Mouse (Mus musculus) spleen, postnatal 4 days (tissue): ENCODE data around the gene Rrbp1.

Experiments used
- DNase-seq, 2 experiments: peaks; one replicate each; pipeline ENCODE4 v3.0.0; 2022; ENCODE audit warnings: low spot score in 2 of 2

Gene Rrbp1

DNA sequence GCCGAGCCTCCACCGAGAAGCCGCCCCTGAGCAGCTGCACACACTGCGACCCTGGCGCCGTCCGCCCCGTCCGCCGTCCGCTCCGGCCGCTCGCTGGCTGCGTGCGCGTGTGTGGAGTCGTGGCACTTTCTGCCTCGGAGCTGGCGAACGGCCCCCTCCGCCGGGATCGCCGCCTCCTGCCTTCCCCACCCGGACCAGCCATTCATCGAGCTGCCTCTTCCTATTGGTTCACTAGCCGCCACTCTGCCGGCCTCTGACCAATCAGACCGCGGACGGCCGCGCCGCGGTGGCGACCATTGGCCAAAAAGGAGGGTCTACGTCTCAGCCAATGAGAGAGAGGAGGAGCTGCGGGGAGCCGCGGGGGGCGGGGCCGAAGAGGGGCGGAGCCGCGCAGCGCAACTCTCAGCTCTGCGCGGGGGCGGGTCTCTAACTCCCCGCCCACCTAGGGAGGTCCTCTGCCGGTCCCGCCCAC lies at the start of gene Rrbp1:
Rrbp1 (minus strand) TSS at position 184 of the 472 bp plus-strand sequence.
- DNase-seq: peak; percentile 98 to 99

DNA sequence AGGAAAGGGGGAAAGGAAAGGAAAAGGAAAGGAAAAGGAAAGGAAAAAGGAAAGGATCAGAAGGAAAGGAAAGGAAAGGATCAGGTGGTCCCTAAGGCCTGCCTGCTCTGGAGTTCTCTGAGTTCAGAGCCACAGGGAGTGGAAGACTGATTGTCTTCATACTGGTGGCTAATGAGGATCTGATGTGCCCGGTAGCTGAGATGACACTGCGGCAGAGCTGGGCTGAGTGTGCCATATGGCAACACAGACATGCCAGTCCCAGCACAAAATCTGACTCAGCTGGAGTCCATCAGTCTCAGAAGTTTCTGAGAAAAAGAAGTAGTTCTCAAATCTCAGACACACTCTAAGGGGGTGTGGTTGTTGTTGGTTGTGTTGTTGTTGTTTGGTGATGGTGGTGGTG lies 46.7 kb upstream of the Rrbp1 start:
- no peak for DNase-seq

DNA sequence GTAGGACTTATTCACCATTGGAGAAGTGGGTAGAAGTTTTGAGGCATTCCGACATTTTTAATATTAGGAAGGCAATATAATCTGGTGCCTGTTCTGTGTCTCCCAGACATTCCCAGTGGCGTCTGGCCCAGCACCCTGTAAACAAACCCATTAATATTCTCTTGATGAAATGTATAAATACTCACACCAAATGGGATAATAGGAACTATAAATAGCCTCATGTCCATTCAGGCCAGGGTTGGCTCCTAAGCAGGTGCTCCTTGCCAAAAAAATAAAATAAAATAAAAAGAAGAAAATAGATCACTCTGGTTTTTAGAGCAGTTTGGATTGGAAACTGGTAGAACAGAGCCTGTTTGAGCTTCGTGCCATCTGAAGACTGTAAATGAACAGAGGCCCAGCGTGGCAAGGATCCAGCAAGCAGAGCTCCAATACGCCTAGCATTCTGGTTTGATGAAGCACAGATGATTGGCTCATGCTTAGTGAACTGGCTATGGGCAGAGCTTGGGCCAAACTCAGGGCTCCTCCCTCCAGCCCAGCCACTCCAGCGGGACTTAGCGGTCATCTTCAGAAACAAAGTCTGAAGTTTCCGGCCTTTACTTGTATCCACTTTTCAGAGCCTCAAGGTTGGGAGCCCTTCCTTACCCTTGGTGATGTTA lies 41.5 kb upstream of the Rrbp1 start:
- DNase-seq: no peak

DNA sequence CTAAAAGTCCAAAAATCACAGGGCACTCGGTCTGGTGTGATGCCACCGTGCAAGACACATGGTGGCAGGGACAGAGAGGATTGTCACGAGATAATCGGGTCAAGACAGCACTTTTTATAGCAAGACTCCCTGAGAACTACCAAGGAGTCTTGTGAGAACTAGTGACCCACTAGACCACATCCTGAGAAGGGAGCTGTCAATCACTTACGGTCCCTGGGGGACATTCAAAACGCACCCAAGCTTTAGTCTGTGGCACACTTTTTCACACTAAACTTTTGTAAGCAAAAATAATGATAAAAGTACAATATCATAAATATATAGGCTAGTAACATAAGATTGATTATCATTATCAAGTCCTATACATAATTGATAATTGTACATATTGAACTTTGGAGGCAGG lies 39.8 kb upstream of the Rrbp1 start:
- no peak for DNase-seq

DNA sequence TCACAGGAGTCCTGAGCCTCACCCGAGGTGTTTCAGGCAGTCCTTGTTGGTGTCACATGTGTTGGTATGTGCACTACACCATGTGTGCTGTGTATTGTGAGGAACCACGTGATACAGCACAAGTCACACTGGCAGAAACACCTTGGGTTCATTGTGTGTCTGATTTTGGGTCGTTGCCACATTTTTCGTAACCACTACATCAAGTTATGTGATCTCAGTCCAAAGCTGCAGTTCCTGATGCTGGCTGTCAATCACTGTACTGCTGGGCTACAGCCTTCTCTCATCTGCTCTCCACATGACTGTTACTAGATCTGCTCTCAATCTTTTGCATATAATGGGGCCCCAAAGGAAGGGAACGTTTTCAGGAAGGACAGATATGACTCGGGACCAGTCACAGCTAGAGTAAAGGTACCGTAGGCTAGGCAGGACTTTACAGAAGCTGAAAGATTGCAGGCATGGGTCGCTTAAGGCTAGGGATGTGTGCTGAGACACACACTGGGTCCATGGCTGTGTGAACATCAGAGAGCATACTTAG lies 39.1 kb upstream of the Rrbp1 start:
- no peak for DNase-seq

DNA sequence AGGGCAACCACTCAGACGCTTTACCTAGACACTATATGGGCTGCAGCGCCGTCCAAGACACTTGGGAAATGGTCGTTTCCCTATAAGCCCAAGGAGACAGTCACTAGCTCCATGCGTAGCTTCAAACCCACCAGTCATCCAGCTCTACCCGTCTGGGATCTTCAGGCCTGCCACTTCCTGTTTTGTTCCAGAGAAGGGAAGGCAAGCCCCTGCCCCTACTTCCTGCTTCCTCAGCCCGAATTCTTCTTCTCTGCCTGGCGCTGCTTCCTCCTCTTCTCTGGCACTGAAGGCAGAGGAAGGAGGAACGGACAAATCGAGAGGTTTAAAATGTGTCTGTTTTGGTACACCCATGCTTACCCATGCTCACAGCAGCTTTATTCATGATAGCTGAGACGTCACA lies 35.9 kb upstream of the Rrbp1 start:
- no peak for DNase-seq

DNA sequence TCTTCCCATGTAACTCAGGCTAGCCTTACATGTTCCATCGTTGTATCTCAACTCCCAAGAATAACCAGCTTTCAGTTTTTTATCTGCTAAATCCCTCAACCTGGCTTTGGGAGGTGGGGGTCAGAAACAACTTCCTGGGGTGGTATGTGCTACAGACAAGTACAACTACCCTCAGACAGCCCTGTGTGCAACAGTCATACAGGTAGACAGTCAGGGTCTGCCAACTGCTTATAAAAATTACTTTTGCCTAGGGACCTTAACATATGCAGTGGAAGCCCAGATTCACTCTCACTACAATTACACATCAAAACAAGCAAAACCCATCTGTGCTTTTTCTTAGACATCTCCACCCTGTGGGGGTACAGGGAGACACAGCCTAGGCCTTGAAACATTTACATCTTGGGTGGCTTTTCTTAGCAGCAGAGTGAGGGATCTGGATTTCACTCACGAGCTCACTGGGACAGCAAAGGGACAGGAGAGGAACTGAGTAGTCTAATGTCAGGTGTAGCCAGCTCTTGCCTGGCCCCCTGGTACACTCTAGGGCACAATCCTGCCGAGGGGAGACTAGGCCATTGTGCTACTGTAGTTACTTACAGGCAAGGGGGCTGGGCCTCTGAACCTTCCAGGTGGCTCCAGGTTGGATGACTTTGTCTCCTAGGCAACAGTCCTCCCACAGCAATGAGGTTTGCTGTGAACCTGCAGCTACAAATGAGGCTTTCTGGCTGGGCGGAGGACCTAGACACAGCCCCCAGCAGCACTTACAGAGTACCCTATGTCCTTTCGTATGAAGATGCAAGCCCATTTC lies 34.9 kb upstream of the Rrbp1 start:
- no peak for DNase-seq

DNA sequence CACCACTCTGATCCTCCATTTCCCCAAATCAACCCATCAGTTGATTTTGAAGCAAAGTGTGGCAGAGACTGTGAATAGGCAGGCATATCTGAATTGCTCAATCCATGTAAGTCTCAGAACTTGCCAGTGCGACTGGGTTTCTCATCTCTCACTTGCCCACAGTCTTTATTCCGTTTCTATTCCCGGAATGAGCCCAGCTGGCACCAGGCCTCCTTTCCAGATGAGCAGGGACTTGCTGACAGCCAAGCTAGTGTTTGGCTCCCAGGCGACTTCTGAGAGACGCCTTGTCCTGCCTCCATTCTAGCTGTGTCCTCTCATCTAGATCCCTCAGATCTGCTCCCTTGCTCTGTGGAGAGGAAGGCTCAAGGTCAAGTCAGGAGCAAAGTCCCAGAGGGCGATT lies 33.7 kb upstream of the Rrbp1 start:
- DNase-seq: no peak

DNA sequence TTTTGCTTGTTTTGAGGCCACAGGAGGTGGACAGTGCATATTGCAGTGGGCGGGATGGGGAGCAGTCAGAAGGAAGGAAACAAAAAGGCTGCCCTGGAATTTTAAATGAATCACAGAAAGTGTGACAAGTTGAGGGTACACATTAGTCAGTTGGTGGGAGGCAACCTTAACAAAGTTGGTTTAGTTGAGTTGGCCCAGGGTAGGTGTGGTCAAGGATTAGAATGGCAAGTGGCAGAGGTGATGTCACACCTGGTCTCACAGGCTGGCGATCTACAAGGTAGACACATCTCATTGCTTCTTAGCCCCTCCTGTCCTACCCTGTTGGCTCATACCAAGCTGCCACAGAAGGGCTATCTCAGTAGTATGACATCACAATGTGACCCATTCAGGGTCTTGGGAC lies 21.6 kb upstream of the Rrbp1 start, which contains the start of gene Banf2:
Banf2 (plus strand) TSS at position 396 of the 400 bp plus-strand sequence.
- DNase-seq: no peak

DNA sequence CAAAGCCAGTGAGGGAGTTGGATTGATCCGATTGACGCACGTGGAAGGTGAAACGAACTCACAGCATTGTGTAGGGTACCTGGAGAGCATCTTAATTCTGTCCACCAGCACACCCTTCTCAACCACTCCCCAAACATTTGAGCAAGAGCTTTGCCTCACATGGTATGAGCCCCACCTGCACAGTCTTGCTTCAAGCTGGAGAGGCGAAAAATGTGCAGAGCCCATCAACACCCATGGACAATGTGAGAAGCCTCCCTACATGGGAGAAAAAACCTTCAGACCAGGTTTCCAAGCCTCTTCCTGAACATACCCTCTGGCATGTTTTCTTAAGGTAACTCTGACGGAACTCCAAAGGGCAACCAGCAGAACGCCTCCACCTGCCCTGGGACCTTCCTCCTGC lies 19.7 kb upstream of the Rrbp1 start:
- no peak for DNase-seq

DNA sequence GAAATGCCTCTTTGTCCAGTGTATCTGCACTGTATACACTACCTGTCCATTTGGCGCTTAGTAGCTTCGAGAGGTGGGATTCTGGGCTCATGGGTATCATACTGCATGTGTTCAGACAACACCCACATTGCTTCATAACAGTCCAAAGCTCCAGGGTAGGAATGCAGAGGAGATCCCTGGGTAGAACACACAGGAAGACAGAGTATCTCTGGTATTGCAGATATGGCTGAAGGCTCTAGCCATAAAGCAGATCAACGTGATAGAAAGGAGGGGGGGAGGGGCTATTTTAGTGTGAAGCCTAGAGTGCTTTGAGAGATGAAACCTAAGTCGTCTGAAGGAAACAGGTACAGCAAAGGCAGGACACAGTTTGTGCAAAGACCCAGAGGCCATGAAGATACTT lies 15.4 kb upstream of the Rrbp1 start:
- no peak for DNase-seq

DNA sequence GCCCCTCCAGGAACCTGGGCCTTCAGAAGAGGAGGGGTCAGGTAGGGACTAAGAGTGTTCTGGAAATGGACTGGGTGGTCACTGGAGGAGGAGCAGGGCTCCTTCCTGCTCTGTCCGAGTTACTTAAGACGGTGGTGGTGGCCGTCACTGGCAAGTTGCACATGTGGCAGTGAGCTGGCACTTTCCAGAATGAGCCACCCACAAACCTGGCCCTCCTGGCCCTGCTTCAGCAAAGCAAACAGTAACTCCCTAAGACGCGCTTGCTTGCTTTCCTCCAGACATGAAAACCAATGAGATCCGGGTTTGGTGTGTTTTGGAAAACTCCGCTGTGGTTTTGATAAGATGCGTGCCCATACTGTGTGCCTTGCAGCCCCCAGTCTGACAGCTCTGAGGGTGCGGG lies 14.3 kb upstream of the Rrbp1 start:
- DNase-seq: no peak

DNA sequence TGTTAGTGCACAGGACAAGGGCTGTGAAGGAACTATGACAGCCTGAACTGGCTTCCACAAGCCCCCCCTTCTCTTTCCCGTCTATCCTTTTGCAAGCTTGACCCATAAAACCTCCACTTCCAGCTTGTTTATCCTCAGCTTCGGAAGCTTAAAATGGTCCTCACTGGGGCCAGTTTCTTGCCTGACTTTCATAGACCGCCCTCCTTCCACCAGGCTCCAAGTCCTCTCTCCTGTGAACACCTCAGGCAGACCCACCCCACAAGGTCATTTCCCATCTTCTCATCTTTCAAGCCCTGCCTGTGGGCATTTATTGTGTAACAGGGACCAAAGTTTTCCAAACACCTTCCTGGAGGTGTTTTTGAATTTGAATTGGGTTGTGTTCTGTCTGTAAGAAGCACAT lies 11.4 kb upstream of the Rrbp1 start:
- DNase-seq: no peak

DNA sequence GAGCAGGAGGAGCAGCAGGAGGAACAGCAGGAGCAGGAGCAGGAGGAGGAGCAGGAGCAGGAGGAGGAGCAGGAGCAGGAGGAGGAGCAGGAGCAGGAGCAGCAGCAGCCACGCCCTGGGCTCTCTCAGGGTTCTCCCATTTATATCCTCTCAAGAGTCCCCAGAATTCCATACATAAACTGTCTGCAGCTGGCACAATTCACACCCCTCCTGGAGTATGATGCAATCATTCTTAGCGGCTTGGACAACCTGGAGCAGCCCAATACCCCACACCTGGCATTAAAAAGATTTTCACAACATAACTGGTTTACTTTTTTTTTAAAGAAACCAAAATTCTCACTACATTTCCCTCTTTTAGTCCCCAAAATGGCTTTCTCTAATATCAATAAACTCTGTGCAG lies 8.9 kb upstream of the Rrbp1 start:
- no peak for DNase-seq

DNA sequence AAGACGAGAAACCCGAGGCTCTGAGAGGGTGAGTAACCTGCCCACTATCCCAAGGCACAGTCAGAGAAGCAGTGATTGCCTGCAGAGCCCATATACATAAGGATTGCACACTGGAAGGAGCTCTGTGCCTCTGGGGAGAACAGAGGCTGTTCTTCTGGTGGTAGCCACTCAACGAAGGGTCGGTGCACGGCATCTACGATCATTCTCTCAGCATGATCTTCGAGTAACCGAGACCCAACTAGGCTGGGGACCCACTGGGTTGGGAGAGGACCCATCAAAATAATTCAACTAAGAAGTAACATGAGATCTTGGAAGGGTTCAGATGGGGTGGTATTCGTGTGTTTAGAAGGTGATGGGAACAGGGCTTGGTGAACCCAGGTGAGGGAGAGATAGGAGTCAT lies 4.8 kb upstream of the Rrbp1 start:
- no peak for DNase-seq

DNA sequence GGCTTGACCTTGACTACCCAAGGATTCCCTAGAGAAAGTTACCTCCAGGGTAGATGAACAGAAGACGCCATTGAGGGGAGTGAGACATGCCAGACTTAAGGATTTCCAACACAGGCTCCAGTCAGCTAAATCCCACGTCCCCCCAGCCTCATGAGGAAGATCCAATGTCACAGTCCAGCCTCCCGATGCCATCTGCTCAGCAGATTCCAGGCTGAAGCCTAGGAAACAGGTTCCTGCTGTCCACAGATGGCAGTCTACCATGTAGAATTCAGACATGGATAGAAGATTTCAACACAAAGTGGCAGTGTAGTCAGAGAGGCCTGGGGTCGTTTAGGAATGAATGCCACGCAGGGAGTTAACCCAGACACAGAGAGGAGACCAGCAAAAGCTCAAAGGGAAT lies 3.4 kb upstream of the Rrbp1 start:
- no peak for DNase-seq

DNA sequence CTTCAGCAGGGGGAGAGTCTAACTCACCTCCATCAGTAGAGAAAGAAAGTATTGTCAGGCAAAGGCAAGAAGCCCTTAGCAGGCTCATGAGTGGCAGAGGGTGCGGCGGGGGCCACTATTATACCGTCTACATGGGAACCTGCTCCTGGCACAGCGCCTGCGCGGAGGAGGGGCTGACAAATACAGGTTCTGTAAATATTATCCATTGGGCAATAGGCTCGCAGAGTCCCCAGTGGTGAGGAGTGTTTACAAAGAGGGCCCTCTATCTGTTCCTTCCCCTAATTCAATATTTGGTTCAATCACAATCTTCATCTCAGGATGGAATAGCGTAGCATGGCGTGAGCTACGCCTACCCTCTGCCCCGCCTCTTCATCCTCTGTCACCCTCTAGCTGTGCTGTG lies 3.0 kb upstream of the Rrbp1 start:
- no peak for DNase-seq

DNA sequence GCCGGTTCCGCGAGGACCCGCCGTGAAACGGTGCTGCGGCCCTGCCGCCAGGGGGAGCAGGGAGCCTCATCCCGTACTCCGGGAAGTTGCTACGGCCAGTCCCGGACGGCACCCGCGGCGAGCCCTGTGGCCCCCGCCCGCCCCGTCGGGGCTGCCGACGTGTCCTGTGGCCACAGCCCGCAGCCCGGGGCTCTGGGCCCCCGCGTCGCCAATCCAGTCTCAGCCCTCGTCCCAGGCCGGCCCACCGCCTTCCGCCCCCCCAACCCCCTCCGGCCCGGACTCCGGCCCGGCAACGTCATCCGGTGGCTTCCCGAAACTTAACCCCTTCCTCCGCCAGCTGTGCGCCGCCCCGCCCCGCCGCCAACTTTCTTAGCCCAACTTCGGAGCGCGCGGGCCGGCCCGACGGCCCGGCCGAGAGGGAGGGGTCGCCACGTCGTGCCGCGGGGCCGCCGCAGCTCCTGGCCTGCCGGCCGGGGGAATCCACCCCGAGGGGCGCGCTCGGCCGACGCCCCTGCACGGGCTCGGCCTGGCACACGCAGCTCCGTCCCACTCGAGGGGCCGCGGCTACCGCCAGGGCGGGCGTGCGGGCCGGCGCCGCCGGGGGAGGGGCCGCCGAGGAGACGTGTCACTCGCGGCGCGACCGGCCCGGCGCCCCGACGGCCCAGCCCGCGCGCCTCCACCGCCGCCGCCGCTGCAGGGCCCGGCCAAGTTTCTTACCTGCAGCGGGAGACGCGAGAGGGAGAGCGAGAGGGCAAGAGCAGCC lies 600 bp downstream of the Rrbp1 start:
- DNase-seq: peak; percentile 89 to 96

DNA sequence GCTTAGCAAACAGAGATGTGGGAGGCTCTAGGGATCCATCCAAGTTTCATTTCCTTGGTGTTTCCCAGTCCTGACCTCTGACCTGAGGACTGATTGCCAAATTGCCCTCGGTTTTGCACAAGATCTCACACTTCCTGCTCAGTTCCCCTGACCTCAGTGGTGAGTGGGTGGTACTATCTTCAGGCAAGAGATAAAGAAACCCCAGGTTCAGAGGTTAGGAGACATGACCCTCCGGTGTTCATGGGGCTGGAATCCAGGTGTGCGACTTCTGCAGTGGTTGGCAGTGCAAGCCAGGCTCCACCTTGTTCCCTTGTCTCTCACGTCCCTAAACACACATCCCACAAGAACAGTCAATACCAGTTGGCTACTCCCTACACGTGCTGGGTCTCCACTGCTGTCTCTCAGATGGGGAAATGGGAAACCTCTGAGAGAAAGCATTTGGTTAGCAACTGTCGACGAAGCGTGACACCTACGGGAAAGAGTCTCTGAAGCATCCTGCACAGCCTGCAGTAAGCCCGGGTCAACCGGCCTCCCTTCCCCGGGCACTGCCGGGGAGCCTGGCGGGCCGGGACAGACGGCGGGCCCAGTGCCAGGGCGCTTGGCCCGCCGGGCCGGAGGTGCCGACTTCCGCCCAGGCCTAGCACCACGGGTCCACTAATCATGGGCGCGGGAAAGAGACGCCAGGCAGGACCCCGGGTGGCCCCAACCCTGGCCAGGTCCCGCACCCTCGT lies 1.3 kb downstream of the Rrbp1 start:
- DNase-seq: peak; percentile 48 to 70

DNA sequence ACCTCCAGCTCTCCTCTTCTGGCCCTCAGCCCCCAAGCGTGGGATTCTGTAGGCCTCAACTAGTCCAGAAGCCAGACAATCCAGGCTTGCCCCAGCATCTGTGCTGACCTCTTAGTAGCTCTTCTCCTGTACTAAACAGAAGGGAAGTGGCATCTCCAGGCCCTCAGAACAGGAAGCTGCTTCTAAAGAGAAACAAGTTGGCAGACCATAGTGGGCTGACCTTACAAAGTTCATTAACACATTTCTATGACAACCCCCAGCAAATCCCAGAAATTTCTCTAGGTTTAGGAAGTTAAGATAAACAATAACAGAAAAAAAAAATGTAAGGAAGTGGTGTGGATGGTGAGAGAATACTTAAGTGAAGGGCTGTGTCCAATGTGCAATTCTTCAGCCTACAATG lies 2.0 kb downstream of the Rrbp1 start:
- DNase-seq: no peak

DNA sequence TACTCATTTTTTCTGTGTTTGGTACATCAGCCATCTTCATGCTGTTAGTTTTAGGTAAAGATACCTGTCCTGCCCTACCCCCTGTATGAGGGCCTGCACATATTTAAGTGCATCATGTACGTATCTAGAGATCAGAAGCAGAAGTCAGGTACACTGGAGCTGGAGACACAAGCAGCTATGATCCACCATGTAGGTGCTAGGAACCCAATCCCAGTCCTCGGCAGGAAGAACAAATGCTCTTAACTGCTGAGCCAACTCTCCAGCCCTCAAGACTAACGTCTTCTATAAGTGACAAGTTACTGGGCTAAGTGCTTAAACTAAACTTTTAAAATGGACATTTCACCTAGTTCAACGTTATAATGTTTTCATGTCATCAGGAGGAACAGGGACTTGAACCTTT lies 3.9 kb downstream of the Rrbp1 start:
- DNase-seq: no peak

DNA sequence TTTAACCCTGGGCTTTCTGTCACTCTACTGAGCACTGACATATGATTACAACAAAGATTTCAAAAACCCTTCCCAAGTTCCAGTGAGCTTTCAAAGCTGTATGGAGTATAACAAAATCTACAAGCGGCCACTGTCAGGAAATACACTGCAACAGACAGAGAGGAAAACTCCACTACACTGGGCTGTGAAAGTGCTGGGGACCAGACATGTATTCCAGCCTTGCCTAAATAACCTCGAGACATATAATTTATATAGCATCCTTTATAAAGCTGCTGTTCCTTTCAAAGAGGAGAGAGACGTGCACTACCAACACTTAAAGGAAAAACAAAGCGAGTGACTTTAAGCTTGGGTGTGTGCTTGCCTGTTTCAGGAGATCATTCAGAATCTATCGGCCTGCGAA lies 4.4 kb downstream of the Rrbp1 start:
- DNase-seq: no peak
